Mouse (Mus musculus): ENCODE results near the gene Cradd.

Gene Cradd

GRCm38 (mm10) chr10:95306824-95307552 is 16.9 kb downstream of the Cradd start:
- DNase-seq (ENCODE audit: low read depth, low spot score) = no peak

GRCm38 (mm10) chr10:95304240-95304639 is 19.7 kb downstream of the Cradd start:
- no peak for DNase-seq (ENCODE audit: low read depth, low spot score)

- peak; percentile 55 for DNase-seq (ENCODE audit: low read depth, low spot score)
Observed at GRCm38 (mm10) chr10:95302211-95303163, 21.4 kb downstream of the Cradd start.

- no peak for DNase-seq (ENCODE audit: low read depth, low spot score)
Observed at GRCm38 (mm10) chr10:95300178-95300793, 23.6 kb downstream of the Cradd start.

DNA sequence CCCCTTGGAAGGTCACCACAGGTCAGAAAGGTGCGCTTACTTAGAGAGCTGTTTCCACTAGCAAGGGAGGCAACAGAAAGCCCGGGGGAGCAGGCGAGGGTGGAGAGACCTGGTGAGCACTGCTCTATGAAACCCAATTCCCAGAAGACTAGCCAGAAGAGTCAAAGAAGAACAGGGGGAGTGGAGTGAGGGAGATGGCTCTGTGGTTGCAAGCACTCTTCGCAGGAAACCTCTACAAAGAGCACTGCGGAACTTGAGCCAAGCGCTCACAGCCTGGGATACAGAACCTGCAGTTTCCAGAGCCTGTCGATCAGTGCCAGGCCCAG is 24.2 kb downstream of the Cradd start:
- no peak for DNase-seq (ENCODE audit: low read depth, low spot score)

DNA sequence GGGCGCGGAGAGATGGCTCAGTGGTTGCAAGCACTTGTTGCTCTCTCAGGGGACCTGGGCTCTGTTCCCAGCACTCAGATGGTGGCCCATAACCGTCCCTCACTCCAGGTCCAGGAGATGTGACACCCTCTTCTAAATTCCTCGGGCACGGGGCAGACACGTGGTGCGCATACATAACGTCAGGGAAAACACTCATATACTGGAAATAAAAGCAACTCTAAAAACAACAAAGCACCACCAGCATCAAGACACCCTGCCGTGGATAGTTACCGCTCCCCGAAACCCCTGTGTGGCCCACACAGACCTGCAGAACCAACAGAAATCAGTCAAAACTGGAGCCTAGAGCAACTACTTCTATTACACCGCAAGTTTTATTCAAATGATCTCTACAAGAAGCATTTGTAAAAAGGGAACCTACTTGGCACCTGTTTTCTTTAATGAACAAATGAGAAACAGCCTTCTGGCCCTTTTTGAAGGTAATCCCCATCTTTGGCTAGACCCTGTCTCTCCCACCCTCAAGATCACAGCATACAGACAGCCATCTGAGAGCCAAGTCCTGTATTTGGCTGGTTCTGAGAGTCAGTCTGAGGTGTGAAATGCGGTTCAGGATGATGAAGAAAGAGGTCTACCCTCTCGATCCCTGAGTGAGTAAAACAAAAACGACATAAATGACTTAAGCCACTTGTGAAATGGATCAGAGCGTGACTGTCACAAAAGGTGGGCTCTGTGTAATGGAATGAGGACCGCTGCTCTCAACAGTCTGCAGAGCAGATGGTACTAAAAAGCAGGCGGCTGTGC is 24.7 kb downstream of the Cradd start:
- DNase-seq (ENCODE audit: low read depth, low spot score) = peak; percentile 80

- peak; percentile 59 for DNase-seq (ENCODE audit: low read depth, low spot score)
Observed at GRCm38 (mm10) chr10:95298504-95298903, 25.4 kb downstream of the Cradd start.

GRCm38 (mm10) chr10:95297690-95298104 is 26.2 kb downstream of the Cradd start:
- peak; percentile 81 for DNase-seq (ENCODE audit: low read depth, low spot score)

GRCm38 (mm10) chr10:95297024-95297423 is 26.9 kb downstream of the Cradd start:
- DNase-seq (ENCODE audit: low read depth, low spot score) = no peak

DNA sequence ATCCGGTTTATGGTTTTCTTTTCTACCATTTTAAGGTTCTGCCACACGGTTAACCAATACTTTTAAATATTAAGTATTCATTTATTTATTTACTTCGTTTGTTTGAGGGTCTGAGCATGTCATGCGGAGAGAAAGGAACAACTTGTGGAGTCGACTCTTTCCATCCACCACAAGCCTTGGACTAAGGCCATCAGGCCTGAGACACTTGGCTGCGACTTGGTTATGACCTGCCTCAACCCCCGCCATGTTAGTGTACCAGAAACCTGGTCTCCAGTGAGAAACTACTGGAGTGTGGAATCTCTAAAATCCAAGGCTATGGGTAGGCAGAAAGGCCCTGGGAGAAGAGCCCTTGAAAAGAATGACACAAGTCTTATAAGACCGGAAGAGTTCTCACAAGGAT is 30.7 kb downstream of the Cradd start:
- DNase-seq (ENCODE audit: low read depth, low spot score) = no peak

DNA sequence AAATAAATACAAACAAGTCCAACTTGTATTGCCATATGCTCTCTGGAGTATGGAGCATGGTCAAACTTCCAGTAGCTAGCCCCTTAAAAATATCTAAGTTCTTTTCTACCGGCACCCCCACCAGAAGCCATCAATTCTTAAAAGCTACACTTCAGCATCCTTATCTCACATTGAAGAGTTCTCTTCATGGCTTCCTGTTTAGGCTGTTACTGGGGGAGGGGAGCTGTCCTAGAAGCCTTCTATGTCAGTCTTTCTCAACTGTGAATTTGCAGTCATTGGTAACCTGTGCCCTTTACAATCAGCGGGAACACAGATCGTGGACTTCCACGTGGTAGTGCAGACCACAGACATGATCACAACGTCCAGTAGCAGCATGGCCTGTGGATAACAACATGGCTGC is 31.7 kb downstream of the Cradd start:
- no peak for DNase-seq (ENCODE audit: low read depth, low spot score)

DNA sequence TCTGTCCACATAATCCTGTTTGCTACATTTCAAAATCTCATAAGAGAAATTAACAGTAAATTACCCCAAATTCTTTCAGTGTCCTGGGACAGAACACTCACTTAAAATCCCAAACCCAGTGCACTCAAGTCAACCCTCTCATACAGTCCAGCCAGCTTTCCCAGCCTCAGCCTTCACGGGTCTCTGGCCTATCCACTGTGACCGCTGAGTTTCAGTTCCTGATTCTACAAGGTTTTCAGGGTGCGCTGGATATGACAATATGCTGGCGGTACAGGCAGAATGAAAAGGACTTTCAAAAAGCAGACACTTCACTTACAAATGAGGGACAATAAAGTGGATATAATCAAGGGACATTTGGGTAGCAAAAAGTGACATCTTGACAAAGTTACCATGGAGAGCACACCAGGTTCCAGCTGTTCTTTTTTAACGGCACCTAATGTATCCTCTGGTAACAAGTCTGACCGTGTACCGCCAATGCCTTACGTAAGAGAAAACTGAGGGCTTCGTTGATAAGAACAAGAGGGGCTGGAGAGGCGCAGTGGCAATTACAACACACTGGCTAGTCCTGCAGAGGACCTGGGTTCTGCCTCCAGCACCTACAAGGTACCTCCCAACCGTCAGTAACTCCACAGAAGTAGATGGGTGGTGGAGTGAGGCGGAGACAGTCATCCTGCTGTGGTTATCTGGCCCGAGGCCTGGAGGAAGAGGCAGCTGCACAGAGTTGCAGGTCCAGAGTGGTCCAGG is 32.6 kb downstream of the Cradd start:
- peak; percentile 80 for DNase-seq (ENCODE audit: low read depth, low spot score)

- DNase-seq (ENCODE audit: low read depth, low spot score) = no peak
Observed at GRCm38 (mm10) chr10:95289819-95290218, 34.1 kb downstream of the Cradd start.

- no peak for DNase-seq (ENCODE audit: low read depth, low spot score)
Observed at GRCm38 (mm10) chr10:95288206-95288605, 35.7 kb downstream of the Cradd start.

GRCm38 (mm10) chr10:95287351-95287750 is 36.6 kb downstream of the Cradd start:
- no peak for DNase-seq (ENCODE audit: low read depth, low spot score)

DNA sequence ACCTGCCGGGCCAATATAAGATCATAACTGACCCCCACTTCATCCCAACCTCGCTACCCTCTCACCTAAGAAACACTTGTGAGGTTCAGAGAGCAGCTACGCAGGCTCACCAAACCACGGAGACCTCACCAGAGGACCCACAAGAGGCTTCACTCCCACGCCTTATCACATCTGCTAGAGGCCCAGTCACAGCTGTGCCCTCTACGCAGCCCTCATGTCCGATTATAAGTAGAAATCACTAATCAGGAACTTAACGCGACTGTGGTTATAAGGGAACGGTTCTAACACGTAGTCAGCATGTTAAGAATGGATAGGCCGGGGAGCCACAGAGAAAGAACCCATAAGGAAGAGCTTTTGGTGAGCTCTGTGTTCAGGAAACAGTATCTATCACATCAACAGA is 40.5 kb downstream of the Cradd start:
- DNase-seq (ENCODE audit: low read depth, low spot score) = no peak

- DNase-seq (ENCODE audit: low read depth, low spot score) = no peak
Observed at GRCm38 (mm10) chr10:95281996-95282395, 41.9 kb downstream of the Cradd start.

- no peak for DNase-seq (ENCODE audit: low read depth, low spot score)
Observed at GRCm38 (mm10) chr10:95281466-95281990, 42.4 kb downstream of the Cradd start.

- DNase-seq (ENCODE audit: low read depth, low spot score) = no peak
Observed at GRCm38 (mm10) chr10:95280327-95280726, 43.6 kb downstream of the Cradd start.

DNA sequence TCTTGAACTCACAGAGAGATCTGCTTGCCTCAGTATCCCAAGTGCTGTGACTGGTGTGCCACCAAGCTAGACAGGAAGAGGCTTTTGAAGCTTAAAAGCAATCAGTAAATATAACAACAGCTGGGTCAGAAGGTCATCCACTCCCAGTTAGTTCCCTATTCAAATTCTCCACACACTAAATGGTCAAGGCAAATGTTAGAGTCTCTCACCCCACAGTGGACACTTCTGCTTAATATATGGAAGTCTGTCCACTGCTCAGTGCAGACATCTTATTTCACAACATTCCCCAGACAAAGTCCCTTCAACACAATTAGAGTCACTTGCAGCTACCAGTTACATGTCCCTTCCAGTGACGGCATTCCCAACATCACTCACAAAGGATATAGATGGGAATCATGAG is 44.5 kb downstream of the Cradd start:
- DNase-seq (ENCODE audit: low read depth, low spot score) = no peak

DNA sequence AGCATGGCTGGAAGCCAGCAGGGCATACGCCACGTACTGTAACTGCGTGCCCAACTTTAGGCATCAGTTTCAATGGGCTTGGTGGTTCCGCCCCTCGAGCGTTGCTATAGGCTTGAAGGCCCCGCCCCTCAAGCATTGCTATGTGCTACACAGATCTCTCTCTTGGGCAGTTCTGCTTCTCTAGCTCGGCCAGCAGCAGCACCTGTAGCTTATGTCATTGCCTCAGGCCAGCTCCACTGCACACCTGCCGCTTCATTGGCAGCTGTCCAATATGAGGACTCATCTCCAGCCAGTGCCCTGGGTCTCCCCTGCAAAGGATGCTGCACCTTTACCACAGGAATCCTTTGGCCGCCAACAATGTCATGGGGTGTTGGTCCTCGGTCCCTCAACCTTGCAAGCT is 45.8 kb downstream of the Cradd start:
- DNase-seq (ENCODE audit: low read depth, low spot score) = peak; percentile 57

Data from A20 (cell line).